Mouse (Mus musculus) hindbrain, embryonic 15.5 days (tissue): ENCODE results near the gene Nr3c2. TPM values are rescaled to one million over a fixed set of nuclear protein-coding genes. Genes with fewer than 3 reads are reported as not detected.

Experiments
- ATAC-seq: fragments of 200-750 bp; cut with Nextera tagmentation; 2 replicates; pipeline ENCODE4 v1.8.0; 2017; ENCODE audit warnings: low read depth, moderate number of reproducible peaks, moderate TSS enrichment; ENCODE audit not compliant: low FRiP score
- H3K27ac ChIP-seq: fragments of 300-500 bp; sonication (generic); replicated peaks from 2 replicates; pipeline ENCODE4 v1.5.1; 2015; ENCODE audit warnings: mild to moderate bottlenecking, inconsistent platforms
- H3K27me3 ChIP-seq: fragments of 300-500 bp; sonication (generic); 2 replicates; pipeline ENCODE4 v1.6.1; 2015; ENCODE audit warnings: control low read depth, inconsistent platforms
- H3K36me3 ChIP-seq: fragments of 300-500 bp; sonication (generic); 2 replicates; pipeline ENCODE4 v1.6.1; 2015; ENCODE audit warnings: control low read depth, inconsistent platforms
- H3K4me1 ChIP-seq: fragments of 300-500 bp; sonication (generic); replicated peaks from 2 replicates; pipeline ENCODE4 v1.6.1; 2015; ENCODE audit warnings: control low read depth, inconsistent platforms
- H3K4me2 ChIP-seq: fragments of 300-500 bp; sonication (generic); 2 replicates; pipeline ENCODE4 v1.6.1; 2015; ENCODE audit warnings: moderate library complexity, mild to moderate bottlenecking, inconsistent platforms
- H3K4me3 ChIP-seq: fragments of 300-500 bp; sonication (generic); 2 replicates; pipeline ENCODE4 v1.5.1; 2015; ENCODE audit warnings: mild to moderate bottlenecking, inconsistent platforms
- H3K9ac ChIP-seq: fragments of 300-500 bp; sonication (generic); 2 replicates; pipeline ENCODE4 v1.6.1; 2015; ENCODE audit warnings: inconsistent platforms
- H3K9me3 ChIP-seq: fragments of 300-500 bp; sonication (generic); 2 replicates; pipeline ENCODE4 v1.6.1; 2016; ENCODE audit warnings: control low read depth, inconsistent platforms
- WGBS: fragments of 180-500 bp; shearing (Covaris S2); methylation state at CpG from one replicate; pipeline ENCODE4 v1.1.7; 2015; 5-methylcytosine and 5-hydroxymethylcytosine counted together
- polyA plus RNA-seq: library from polyadenylated mRNA; unstranded; fragments of >200 nt; fragmentation: Nextera tagmentation; extraction: Ambion mirVana; gene quantifications from 2 replicates; pipeline ENCODE4 v1.2.1, GENCODE M21; 2015

The Nr3c2 gene
- polyA plus RNA-seq, 1 experiment from 2014 or later = 6.3 TPM

GRCm38 (mm10) chr8:76984082-76984481 is 84.8 kb downstream of the Nr3c2 start:
- H3K9ac ChIP-seq = no peak overlapping the region
- H3K9me3 ChIP-seq = no peaks in the 10 kb centered on the region
- H3K27ac ChIP-seq = no peak overlapping the region
- no peaks in the 10 kb centered on the region for H3K27me3 ChIP-seq
- no peak for ATAC-seq
- no peak overlapping the region for H3K4me3 ChIP-seq
- H3K4me2 ChIP-seq = no peak overlapping the region
- H3K4me1 ChIP-seq = no peaks in the 10 kb centered on the region
- H3K36me3 ChIP-seq = no peaks in the 10 kb centered on the region

DNA sequence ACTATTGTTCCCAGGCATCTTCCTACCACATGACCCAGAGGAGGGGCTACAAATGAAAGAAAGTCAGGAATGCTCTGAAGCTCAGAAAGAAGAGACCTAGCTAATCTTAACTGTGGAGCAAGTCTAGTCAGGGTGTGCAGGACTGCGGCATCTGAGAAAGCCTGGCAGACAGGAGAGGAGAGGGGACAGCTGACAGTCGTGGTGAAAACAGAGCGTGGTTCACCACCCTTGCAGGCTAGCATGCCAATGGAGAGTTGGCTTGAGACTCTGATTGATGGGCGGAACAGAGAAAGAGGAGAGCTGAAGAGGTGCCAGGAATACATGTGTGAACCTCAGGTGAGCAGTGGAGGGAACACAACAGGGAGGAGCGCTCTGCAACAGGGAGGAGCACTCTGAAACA is 85.6 kb downstream of the Nr3c2 start:
- no peak for ATAC-seq
- no peaks in the 10 kb centered on the region for H3K36me3 ChIP-seq
- H3K4me3 ChIP-seq = no peak overlapping the region
- 81% methylated on average over 5 of the region's 5 CpGs for WGBS
- no peaks in the 10 kb centered on the region for H3K9me3 ChIP-seq
- no peak overlapping the region for H3K27ac ChIP-seq
- no peaks in the 10 kb centered on the region for H3K27me3 ChIP-seq
- no peak overlapping the region for H3K9ac ChIP-seq
- H3K4me2 ChIP-seq = no peak overlapping the region
- H3K4me1 ChIP-seq = no peaks in the 10 kb centered on the region

DNA sequence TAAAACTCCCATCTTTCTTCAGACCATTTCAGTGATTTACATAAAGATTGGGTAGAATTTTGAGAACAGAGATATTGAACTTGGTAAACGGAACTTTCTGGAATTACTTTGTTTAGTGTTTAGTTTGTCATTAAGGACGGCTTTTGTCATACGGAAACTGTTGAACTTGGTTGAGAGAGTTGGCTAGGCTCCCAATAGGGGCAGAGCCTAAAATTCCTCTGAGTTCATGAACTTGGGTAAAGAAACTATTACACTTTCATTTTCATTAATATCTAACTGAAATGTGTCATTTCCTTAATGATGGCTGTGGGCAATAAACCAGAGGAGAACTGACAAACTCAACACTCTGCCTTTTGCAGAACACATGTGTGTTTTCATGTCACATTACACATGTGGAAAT is 88.6 kb downstream of the Nr3c2 start:
- Histone ChIP-seq H3K4me2 (no peak overlapping the region), H3K4me1 (no peaks in the 10 kb centered on the region), H3K9ac (no peak overlapping the region), H3K27me3 (no peaks in the 10 kb centered on the region), H3K4me3 (no peak overlapping the region), H3K9me3 (no peaks in the 10 kb centered on the region), H3K27ac (no peak overlapping the region), H3K36me3 (no peaks in the 10 kb centered on the region)
- ATAC-seq = no peak
- 88% methylated on average over 3 of the region's 3 CpGs for WGBS

- Histone ChIP-seq H3K9ac (no peak overlapping the region), H3K27me3 (no peaks in the 10 kb centered on the region), H3K4me3 (no peak overlapping the region), H3K4me2 (no peak overlapping the region), H3K9me3 (no peaks in the 10 kb centered on the region), H3K27ac (no peak overlapping the region), H3K4me1 (no peaks in the 10 kb centered on the region), H3K36me3 (no peaks in the 10 kb centered on the region)
- ATAC-seq = no peak
- 82% methylated on average over 4 of the region's 4 CpGs for WGBS
Observed at GRCm38 (mm10) chr8:76998276-76998675, 99.0 kb downstream of the Nr3c2 start.

DNA sequence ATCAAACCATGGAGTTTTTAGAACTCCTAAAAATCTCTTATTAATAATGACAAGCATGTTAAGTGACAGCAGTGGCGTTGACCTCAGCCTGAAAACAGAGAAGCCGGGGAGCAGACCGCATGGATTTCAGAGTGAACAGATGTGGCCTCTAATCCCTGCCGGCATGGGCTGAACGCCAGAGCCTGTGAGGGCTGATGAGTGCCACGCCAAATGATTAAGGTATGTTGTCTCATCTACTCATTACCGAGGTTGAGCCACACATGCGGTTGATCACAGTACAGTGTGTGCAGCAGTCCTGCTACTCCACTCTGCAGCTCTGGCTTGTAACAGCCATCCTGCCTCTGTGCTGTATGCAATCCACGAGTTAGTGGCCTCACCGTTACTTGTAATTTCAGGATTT is 110.2 kb downstream of the Nr3c2 start:
- 56% methylated on average over 10 of the region's 10 CpGs for WGBS
- peak; percentile 72 for ATAC-seq
- H3K9ac ChIP-seq = no peak overlapping the region

GRCm38 (mm10) chr8:77011985-77012384 is 112.7 kb downstream of the Nr3c2 start:
- ATAC-seq = no peak
- no peaks in the 10 kb centered on the region for H3K36me3 ChIP-seq
- WGBS = 77% methylated on average over 3 of the region's 3 CpGs

More for the DNA sequence above, 110.2 kb downstream of the Nr3c2 start:
- Histone ChIP-seq H3K4me3 (no peak overlapping the region), H3K9me3 (no peaks in the 10 kb centered on the region), H3K27ac (no peak overlapping the region), H3K36me3 (no peaks in the 10 kb centered on the region), H3K27me3 (no peaks in the 10 kb centered on the region), H3K4me1 (no peaks in the 10 kb centered on the region), H3K4me2 (no peak overlapping the region)

DNA sequence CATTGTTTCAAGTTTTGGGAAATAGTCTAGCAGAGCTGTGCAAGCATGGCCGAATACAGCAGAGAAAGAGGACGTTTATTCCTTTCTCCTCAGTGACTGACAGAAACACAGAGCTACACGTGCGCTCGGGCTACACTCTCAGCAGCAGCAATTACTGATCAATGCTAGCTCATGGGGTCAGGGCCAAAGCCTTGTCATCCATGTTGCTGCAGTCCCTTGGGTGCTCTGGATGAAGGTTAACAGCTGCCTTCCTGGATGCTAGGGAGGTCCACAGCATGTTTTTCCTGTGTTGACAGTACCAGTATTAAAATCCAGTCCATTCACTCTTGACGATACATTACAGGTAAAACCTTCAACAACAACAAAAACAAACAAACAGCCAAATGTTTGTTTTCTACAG is 113.4 kb downstream of the Nr3c2 start:
- no peak overlapping the region for H3K9ac ChIP-seq
- no peak overlapping the region for H3K27ac ChIP-seq
- no peaks in the 10 kb centered on the region for H3K27me3 ChIP-seq
- no peaks in the 10 kb centered on the region for H3K4me1 ChIP-seq
- H3K4me2 ChIP-seq = no peak overlapping the region
- WGBS = 70% methylated on average over 6 of the region's 6 CpGs
- no peaks in the 10 kb centered on the region for H3K9me3 ChIP-seq
- ATAC-seq = no peak
- no peak overlapping the region for H3K4me3 ChIP-seq
- H3K36me3 ChIP-seq = no peaks in the 10 kb centered on the region

More at GRCm38 (mm10) chr8:77011985-77012384, 112.7 kb downstream of the Nr3c2 start:
- H3K9me3 ChIP-seq = no peaks in the 10 kb centered on the region
- H3K4me2 ChIP-seq = no peak overlapping the region
- no peaks in the 10 kb centered on the region for H3K27me3 ChIP-seq
- no peak overlapping the region for H3K9ac ChIP-seq
- H3K4me1 ChIP-seq = no peaks in the 10 kb centered on the region
- H3K27ac ChIP-seq = no peak overlapping the region
- H3K4me3 ChIP-seq = no peak overlapping the region

- no peak for ATAC-seq
- 96% methylated on average over 3 of the region's 3 CpGs for WGBS
- Histone ChIP-seq H3K4me3 (no peak overlapping the region), H3K9ac (no peak overlapping the region), H3K36me3 (no peaks in the 10 kb centered on the region), H3K9me3 (no peaks in the 10 kb centered on the region), H3K27ac (no peak overlapping the region), H3K27me3 (no peaks in the 10 kb centered on the region), H3K4me1 (no peaks in the 10 kb centered on the region), H3K4me2 (no peak overlapping the region)
Observed at GRCm38 (mm10) chr8:77016713-77017112, 117.5 kb downstream of the Nr3c2 start.

- Histone ChIP-seq H3K4me2 (no peak overlapping the region), H3K4me1 (no peaks in the 10 kb centered on the region), H3K36me3 (no peaks in the 10 kb centered on the region), H3K27ac (no peak overlapping the region), H3K9ac (no peak overlapping the region), H3K9me3 (no peaks in the 10 kb centered on the region), H3K27me3 (no peaks in the 10 kb centered on the region), H3K4me3 (no peak overlapping the region)
- ATAC-seq = no peak
- WGBS = 76% methylated on average over 13 of the region's 13 CpGs
Observed at GRCm38 (mm10) chr8:77023837-77024710, 124.8 kb downstream of the Nr3c2 start.

GRCm38 (mm10) chr8:77031213-77031612 is 132.0 kb downstream of the Nr3c2 start:
- Histone ChIP-seq H3K9ac (no peak overlapping the region), H3K36me3 (no peaks in the 10 kb centered on the region), H3K27ac (no peak overlapping the region), H3K4me3 (no peak overlapping the region), H3K27me3 (no peaks in the 10 kb centered on the region), H3K4me2 (no peak overlapping the region), H3K9me3 (no peaks in the 10 kb centered on the region), H3K4me1 (no peaks in the 10 kb centered on the region)
- ATAC-seq = no peak
- WGBS = 96% methylated on average over 3 of the region's 3 CpGs

- WGBS = 73% methylated on average over 3 of the region's 3 CpGs
- Histone ChIP-seq H3K4me2 (no peak overlapping the region), H3K36me3 (no peaks in the 10 kb centered on the region), H3K9me3 (no peaks in the 10 kb centered on the region), H3K4me3 (no peak overlapping the region), H3K4me1 (no peaks in the 10 kb centered on the region), H3K9ac (no peak overlapping the region), H3K27ac (no peak overlapping the region), H3K27me3 (no peaks in the 10 kb centered on the region)
- ATAC-seq = no peak
Observed at GRCm38 (mm10) chr8:77033706-77034464, 134.6 kb downstream of the Nr3c2 start.

- Histone ChIP-seq H3K4me3 (no peak overlapping the region), H3K4me1 (no peaks in the 10 kb centered on the region), H3K27me3 (no peaks in the 10 kb centered on the region), H3K27ac (no peak overlapping the region), H3K9me3 (no peaks in the 10 kb centered on the region), H3K36me3 (no peaks in the 10 kb centered on the region), H3K9ac (no peak overlapping the region), H3K4me2 (no peak overlapping the region)
- WGBS = 89% methylated on average over 7 of the region's 7 CpGs
- ATAC-seq = no peak
Observed at GRCm38 (mm10) chr8:77034465-77034829, 135.2 kb downstream of the Nr3c2 start.
